Mouse (Mus musculus): Measurements from ENCODE around the gene Elof1. TPM values are rescaled to one million over a fixed set of nuclear protein-coding genes. Genes with fewer than 3 reads are reported as not detected.

The Elof1 gene
- polyA plus RNA-seq, 1 experiment = 67.9 TPM

DNA sequence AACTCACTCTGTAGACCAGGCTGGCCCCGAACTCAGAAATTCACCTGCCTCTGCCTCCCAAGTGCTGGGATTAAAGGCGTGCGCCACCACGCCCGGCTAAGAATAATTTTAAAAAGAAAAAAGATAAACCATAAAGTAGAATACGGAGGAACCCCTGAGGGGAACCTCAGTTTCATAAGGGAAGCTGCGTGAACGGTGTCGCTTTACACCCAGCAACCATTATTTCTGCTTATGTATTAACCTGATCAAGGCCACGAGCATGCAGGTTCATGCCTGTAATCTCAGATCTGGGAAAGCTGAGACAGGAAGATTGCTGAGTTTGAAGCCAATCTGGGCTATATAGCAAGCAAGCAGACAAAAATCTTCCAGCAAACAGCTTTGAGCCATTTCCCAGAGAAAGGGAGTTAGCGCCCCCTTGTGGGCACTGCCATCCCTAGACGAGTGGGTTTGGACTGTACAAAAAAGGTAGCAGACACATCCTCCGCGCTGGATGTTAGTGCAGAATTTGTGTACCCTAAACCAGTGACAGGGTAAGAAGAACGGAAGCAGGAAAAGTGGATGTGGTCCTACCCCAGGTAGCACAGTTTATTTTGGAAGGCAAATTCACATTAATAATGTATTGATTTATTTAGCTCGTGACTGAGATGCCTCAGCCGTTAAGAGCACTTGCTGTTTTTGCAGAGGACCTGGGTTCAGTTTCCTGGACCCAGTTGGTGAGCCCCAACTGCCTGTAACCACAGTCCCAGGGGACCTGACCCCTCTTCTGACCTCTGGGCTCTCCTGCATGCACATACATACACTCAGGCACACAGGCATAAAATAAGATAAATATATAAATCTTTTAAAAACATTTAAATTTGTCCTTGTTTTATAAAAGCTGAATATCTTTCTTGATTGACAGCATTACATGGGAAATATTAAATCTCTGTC, 26.4 kb upstream of the Elof1 start:
- TF ChIP-seq GATA1 (IDR thresholded peaks at IDR 0.05; ENCODE audit: low read length) = no peak

DNA sequence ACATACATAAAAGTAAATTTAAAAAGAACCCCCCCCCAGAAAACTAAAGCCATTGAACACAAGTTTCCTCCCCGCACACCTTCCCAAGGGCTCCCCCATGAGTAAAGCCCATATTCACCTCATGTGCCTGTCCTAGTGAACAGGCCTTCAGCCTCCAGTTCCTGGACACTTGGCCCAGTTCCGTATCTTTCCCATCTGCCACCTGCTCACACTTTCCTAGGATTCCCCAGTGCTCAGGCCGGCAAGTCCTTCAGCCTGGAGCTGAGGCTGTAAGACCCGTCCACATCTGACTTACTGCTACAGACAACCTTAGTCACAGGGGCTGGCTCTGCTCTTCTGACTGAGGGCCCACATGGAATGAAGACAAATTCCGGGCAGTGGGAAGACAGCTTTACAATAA, 22.8 kb upstream of the Elof1 start:
- no peak for TF ChIP-seq GATA1 (IDR thresholded peaks at IDR 0.05; ENCODE audit: low read length)

DNA sequence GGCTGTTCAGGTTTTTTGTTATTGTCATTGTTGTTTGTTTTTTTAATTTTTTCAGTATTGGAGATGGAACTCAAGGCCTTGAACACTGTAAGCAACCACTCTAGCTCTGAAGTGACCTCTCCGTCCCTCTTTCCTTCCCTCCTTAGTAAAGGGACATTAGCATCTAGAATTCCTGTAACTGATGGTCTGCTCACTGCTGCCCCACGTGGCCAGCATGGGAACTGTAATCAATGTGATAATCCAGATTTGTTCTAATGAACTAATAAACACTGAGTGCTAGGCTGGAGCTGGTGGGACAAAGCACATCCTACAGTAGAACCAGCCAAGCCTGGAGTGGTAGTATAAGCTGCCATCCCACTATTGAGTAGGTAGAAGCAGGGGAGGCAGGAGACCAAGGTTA, 21.5 kb upstream of the Elof1 start:
- TF ChIP-seq GATA1 (IDR thresholded peaks at IDR 0.05; ENCODE audit: low read length) = no peak

DNA sequence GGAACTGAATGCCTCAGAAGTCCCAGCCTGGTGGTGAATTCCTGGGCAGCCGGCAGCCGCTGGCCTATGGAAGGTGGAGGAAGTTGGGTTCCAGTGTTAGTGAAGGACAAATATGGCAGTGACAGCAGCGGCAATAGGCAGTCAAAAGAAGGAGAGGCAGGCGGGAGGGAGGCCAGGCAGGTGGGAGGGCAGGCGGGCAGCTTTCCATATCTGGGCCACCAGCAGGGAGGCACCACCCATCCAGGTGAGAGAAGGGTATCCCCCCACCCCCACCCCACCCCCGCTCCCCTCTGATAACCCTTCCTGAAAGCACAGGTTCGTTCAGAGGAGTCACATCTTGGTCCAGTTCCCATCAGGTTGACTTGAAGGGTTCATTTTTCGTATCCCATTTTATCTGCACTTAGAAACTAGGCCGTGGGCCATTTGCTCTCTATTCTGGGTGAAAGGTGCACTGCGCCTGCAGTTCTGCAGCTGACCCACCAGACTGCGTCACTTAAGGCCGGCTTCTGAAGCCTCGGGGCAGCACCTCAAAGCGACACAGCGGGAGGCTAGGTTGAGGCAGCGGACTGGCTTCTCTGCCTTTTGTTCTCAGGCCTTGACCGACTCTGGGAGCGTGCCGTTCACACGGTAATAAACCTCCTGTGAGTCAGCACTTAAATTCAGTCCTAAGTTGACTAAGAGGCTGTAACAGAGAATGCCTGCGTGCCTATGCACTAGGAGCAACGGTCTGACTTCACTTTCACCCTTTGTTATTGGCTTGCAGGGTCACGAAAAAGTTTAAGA, 20.0 kb upstream of the Elof1 start:
- no peak for TF ChIP-seq GATA1 (IDR thresholded peaks at IDR 0.05; ENCODE audit: low read length)

DNA sequence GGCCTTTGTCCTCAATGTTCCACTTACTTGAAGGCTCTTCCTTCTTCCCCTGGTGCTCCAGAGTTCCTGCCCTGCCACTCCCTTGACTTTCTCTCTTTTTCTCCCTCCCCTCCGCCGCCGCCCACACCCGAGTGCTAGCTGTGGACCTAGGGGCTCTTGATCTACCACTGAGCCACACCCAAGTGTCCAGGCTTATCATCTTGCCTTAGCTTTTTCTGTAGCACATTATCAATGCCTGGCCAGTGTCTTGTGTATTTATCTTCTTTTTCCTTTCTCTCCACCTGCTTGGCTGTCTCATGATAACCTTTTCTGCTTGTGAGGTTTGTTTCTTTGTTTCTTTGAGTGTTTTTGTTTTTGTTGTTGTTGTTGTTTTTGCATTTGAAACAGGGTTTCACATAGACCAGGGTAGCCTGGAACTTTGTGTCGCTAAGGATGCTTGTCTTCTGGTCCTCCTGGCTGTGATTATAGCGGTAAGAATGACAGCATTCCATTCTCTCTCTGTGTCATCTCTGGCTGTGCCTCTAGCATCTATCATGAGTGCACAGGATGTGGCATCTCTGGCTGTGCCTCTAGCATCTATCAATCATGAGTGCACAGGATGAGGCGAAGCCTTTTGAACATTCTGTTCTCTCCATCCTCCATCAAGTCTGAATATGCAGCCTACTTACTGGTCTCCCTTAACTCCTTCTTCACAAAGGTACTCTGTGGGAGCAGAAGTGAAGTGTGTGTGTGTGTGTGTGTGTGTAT, 18.8 kb upstream of the Elof1 start, which contains the start of gene Acp5:
Gene Acp5, minus strand, starts transcription at position 68 of the 747 bp plus-strand sequence.
- TF ChIP-seq GATA1 (IDR thresholded peaks at IDR 0.05; ENCODE audit: low read length) = no peak

DNA sequence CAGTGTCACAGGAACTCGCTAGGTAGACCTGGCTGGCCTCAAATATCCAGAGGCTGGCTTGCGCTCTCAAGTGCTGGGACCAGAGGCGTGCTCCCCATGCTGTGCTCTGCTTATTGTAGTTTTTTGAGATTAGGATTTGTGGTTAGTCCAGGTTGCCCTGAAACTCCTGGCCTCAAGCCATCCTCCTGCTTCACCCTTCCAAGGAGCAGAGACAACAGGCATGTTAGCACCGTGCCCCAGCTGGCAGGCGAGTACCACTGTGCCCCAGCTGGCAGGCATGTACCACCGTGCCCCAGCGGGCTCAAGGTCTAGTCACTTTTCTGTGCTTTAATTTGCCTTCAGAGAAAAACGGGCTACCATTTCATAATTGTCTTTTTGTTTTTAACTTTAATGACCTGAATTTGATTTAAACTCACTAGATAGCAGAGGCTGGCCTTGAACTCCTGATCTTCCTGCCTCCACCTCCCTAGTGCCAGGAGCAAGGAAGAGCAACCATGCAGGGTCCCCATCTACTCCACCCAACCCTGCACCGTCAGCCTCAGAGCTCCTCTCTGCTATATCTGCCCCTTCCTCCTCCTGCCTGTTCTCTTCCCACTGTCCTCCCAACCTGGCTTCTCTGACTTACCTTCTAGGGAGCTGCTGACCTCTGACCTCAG, 18.1 kb upstream of the Elof1 start:
- TF ChIP-seq GATA1 (IDR thresholded peaks at IDR 0.05; ENCODE audit: low read length) = no peak

- no peak for TF ChIP-seq GATA1 (IDR thresholded peaks at IDR 0.05; ENCODE audit: low read length)
These were observed 17.4 kb upstream of the Elof1 start for GRCm38 (mm10) chr9:22134246-22134890.

GRCm38 (mm10) chr9:22132220-22132619, 15.2 kb upstream of the Elof1 start:
- TF ChIP-seq GATA1 (IDR thresholded peaks at IDR 0.05; ENCODE audit: low read length) = no peak

GRCm38 (mm10) chr9:22131226-22131981, 14.4 kb upstream of the Elof1 start:
- TF ChIP-seq GATA1 (IDR thresholded peaks at IDR 0.05; ENCODE audit: low read length) = no peak

DNA sequence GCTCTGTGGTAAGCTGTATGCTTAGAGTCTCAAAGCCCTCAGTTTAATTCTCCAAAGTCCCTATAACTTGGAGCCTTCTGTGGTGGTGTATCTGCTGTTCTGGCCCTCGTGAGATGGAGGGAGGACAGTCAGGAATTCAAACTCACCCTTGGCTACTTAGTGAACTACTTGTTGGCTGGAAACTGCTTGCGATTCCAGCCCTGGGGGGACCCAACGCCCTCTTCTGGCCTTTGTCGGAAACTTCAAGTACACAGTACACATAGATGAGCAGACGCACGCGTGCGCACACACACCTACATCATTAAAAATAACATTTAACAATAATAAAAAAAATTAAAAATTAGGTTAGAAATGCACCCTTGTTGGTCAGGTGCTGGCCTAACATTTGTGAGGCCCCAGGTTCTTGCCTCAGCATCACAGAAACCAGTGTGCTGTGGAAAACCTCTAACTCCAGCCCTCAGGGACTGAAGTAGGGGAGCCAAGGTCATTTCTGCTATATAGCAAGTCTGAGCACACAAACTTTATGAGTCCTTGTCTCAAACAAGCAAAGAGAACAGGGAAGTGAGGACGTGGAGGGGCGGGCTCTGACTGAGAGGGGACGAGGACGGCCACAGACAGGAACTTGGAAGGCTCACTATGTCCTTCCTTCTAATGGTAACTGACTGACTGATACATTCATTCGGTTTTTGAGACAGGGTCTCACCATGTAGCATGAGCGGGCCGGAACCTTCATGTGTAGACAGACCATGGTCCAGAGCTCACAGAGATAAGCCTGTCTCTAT, 8.5 kb upstream of the Elof1 start:
- TF ChIP-seq GATA1 (IDR thresholded peaks at IDR 0.05; ENCODE audit: low read length) = no peak

DNA sequence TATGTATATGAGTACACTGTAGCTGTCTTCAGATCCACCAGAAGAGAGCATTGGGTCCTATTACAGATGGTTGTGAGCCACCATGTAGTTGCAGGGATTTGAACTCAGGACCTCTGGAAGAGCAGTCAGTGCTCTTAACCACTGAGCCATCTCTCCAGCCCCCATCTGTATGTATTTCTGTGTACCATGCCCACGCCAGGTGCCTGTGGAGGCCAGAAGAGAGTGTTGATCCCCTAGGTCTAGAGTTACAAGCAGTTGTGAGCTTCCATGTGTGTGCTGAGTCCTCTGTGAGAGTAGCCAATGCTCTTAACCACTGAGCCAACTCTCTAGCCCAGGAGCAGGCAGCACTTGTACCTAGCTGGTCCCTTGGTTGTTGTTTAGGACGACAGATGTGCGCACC, 7.2 kb upstream of the Elof1 start:
- TF ChIP-seq GATA1 (IDR thresholded peaks at IDR 0.05; ENCODE audit: low read length) = no peak

GRCm38 (mm10) chr9:22123069-22123609, 6.2 kb upstream of the Elof1 start:
- TF ChIP-seq GATA1 (IDR thresholded peaks at IDR 0.05; ENCODE audit: low read length) = no peak

DNA sequence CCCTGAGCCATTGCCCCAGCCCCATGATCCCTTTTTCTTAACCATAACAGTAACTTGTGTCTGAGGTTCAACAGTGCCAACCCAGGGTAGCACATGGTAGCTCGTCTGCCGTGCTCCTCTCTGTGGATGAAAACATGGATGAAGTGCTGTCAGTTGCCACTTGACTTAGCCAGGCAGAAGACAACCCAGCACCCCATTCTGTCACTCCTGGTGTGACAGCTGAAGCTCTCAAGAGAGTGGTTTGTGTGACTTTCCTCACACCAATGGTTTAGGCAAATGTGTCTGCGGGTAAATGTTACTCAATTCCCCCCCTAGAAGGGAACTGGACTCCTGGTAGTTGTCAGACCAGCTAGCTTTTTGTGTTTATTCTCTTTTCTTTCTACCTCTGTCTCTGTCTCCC, 5.0 kb upstream of the Elof1 start:
- TF ChIP-seq GATA1 (IDR thresholded peaks at IDR 0.05; ENCODE audit: low read length) = no peak
